Mouse (Mus musculus): ENCODE measurements at regions not wholly inside any gene's neighbourhood (a gene's known extent, or its start where the extent isn't known, plus 50 kb on each side); places are given as distances from the start of the nearest gene placed in this dataset.

- TF ChIP-seq TAL1 (IDR thresholded peaks at IDR 0.05; ENCODE audit: low read length) (no peak), GATA1 (IDR thresholded peaks at IDR 0.05; ENCODE audit: low read length) (no peak)
These were observed 438.6 kb downstream of the Med13l start for GRCm38 (mm10) chr5:118999124-118999523.
